Mouse (Mus musculus) c-Kit-positive CD71-positive TER-119-positive erythroid progenitor cells, embryonic 14.5 days (primary cell): ENCODE data around the gene Cdk19.

Source experiments
- DNase-seq: peaks from one replicate; pipeline ENCODE4 v3.0.0-alpha.2; 2013; ENCODE audit warnings: low spot score

The Cdk19 gene

DNA sequence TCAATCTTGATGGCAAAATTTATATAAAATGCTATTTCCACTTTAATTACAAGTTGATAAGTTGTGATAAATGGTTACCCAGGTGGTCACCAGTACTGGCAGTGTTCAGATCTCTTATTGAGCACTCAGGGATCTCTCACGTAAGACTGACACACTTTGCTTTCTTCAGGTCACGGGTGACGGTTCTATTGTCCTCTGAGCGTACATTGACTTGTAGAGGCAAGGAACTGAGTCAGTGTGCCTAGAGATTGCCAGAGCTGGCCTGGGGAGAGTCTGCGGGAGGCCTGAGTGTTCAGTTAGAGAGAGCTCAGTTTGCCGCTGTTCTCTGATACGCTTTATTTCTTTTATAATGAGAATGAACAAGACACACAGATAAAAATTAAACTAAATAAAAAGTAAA is 104.0 kb downstream of the Cdk19 start:
- no peak for DNase-seq

DNA sequence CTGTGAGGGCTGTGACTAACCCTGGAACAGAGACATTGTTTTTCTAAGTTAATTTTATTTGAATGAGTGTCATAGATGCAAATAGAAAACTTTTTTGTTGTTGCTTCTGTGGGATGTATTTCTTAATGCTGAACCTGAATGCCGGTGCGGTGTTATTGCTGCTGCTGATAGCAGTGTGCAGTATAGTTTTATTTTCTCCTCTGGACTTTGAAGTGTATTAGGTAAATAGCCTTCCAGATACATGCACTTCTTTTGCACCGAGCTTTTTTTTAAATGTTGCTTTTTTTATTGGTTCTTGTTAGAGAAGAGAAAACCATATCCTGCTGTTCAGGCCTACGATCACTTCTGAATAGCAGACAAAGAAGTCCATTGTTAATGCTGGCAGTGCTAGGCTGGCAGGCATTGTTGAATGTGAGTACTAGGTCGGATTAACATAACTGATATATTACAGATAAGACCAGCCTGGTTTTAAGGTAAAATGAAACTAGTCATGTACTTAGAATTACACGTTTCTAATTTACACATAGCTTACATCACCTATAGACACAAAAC is 104.5 kb downstream of the Cdk19 start:
- no peak for DNase-seq

- DNase-seq: no peak
Observed at GRCm38 (mm10) chr10:40444586-40444985, 105.2 kb downstream of the Cdk19 start.

DNA sequence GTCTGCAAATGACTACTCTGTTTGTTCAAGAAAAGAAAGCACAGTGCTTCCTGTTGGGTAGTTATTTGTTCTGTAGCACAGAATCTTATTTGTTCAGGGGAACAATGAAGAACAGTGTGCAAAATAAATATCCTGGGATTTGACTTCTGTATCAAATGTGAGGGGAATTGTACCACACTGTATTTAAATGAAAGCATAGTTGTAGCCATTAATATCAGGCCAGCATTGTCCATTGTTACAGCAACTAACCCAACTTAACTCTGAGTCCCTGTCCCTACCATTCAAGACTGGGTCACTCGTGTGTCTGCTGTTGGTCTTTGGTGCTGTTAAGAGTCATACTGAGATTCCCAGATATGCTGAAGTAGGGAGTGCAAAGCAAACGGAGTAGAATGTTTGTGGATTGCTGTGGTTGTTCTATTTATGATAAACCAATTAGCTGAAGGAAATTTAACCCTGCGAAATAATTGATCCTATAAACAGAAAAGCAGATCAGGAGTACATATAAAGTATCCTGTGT is 106.8 kb downstream of the Cdk19 start:
- no peak for DNase-seq

- DNase-seq: no peak
Observed at GRCm38 (mm10) chr10:40446630-40447029, 107.3 kb downstream of the Cdk19 start.

DNA sequence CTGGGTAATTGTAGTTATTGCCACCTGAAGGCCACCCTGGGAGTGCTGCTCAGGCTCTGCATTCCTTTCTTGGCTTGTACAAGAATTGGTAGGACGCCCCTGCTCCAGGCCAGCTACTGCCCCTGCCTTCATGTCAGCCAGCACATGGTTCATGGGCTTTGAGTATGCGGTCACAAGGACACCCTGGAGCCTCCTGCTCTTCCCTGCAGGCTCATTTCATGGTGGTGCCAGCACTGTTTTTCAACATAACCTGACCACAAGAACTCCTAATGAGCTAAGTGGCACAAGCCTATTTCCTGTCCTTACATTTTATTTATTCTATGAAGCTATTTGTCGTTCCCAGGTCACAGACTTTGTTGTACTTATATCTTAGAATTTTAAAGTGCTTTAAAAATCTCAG is 107.9 kb downstream of the Cdk19 start:
- DNase-seq: no peak

- DNase-seq: no peak
Observed at GRCm38 (mm10) chr10:40447921-40448320, 108.6 kb downstream of the Cdk19 start.

DNA sequence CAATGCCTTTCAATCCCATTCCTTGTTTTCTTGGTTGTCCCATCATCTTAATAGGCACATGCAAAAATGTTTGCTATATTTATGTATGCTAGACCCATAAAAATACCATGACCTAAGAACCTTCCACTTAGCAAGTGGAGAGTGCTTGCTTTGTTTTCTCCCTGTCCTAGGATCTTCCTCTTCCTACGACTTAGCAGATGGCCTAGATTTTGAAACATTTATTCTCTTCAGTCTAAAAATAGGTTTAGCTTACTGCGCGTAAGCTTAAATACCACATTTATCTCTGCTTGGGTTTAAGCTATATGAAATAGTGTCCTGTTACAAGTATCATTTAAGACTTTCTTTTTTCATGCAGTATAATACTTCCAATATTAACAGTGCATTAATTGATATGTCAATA is 109.1 kb downstream of the Cdk19 start:
- no peak for DNase-seq

DNA sequence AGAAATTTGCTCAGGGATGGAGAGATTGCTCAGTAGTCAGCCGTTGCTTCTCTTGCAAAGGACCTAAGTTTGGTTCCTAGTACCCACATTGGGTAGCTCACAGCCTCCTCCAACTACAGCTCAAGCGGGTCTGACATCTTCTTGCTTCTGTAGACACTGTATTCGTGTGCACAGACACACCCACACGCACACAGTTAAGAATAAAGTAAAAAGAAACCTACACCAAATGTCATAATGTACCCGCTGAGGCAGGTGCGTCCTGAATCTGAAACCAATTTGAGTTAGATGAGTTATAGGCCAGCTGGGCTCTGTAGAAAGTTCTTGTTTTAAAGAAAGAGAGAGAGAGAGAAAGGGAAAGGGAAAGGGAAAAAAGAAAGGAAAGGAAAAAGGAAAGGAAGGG is 110.2 kb downstream of the Cdk19 start:
- DNase-seq: no peak

GRCm38 (mm10) chr10:40450171-40450570 is 110.8 kb downstream of the Cdk19 start:
- no peak for DNase-seq

- DNase-seq: no peak
Observed at GRCm38 (mm10) chr10:40457116-40457515, 117.8 kb downstream of the Cdk19 start.

- DNase-seq: no peak
Observed at GRCm38 (mm10) chr10:40459141-40459540, 119.8 kb downstream of the Cdk19 start.

DNA sequence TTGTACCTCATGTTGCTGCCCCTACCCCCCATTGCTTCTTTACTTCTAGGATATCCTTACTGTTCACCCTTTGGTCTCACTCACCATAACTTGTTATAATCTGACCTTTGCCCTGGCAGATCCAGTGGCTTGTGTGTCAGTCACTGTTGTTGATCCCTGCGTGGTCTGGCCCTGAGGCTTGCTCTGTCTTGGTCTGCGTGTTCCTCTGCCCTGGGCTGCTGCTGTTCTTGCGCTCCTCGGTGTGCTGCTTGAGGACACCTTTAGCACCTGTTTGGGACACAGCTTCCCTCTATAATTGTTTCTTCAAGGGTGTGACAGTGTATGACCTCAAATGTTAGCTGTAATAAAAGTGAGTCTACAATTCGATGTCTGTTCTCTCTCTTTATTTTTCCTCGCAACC is 122.0 kb downstream of the Cdk19 start:
- DNase-seq: no peak

- no peak for DNase-seq
Observed at GRCm38 (mm10) chr10:40462257-40462656, 122.9 kb downstream of the Cdk19 start.

DNA sequence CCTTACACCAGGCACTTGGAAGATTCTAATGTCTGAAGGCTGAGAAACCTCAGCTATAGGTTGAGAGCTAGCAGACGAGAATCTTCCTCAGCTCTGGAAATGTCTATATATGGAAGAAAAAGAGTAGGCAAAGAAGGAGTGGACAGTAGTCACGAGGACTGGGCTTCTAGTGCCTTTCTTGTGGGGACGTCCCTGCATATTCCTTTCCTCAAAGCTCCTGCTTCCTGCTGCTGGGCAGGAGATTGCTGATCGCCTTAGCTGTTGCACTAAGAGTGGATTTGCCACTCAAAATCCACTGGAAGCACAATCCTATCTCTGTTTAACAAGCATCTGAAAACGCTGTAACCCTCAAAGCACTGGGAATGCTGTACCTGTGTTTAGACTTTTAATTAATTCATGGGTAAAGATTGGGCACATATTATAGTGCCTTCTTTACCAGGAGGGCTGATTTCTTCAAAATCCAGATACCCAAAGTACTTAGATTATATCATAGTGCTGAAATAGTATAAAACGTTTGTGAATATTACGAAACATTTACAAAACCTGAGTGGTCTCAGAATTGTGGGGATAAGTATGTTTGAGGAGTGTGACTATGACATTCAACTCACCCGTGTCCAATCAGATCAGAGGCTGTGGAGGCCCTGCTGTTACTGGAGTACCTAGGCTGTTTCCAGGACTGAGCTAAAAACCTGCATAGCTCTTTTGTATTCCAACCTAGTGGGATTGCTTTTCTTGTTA is 128.0 kb downstream of the Cdk19 start:
- DNase-seq: no peak

DNA sequence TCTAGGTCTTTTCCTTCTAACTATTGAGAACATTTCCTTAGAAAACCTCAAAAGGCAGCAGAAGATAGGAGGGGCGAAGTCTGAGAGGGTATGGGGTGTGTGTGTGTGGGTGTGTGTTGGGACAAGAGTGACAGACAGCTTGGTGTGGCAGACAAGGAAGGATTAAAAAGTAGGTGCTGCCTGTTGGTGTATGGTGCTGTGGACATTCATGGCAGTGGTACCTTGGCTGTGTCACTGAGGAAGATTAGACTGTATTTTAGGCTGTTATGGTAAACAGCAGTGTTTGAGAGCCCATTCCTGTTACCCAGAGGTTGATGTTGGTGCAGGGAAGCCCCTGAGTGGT is 128.5 kb downstream of the Cdk19 start:
- DNase-seq: no peak

DNA sequence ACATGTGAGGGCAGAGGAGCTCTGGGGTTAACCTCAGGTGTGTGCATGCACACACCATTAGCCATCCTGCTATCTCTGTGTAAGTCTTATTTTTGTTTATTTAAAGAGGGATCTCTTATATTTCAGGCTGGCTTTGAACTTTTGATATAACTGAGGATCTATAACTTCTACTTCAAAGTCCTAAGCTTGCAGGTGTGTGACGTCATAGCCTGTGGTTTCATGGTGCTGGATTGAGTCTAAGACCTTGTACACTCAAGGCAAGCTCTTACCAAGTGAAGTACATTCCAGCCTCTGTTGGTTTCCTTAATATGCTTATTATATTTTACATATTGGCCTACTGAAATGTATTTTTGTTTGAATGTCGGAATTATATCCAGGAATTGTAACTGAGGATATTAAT is 129.8 kb downstream of the Cdk19 start:
- no peak for DNase-seq

DNA sequence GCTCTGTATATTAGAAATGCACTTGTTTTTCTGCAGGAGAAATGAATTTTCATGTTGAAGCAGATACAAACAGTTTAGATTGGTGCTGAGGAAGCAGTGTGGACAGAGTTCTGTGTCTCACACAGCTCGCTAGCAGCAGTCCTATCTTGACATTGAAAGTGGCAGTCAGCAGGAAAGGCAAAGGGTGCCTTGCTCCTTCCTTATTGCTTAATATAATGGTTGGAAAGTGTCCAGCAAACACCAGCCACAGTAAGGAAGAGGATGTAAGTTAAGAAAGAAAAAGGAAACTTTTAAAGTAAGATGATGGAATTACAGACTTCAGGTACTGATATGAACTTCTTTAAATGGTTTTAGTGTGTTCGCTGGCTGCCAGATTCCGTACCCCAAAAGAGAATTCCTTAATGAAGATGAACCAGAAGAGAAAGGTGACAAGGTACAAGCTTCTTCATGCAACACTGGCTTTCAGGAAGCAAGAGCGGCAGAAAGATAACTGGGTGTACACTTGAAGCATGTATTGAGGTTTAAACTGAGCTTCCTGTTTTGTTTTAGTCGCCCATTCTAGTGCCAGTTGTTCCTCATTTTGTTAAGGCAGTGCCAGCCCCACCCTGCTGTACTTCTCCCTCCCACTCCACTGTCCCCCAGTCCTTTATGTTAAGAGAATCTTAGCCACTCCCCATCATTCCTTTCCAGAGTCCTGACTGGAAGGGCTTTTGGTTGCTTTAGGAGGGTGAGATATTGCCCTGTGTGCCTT is 137.3 kb downstream of the Cdk19 start:
- no peak for DNase-seq

DNA sequence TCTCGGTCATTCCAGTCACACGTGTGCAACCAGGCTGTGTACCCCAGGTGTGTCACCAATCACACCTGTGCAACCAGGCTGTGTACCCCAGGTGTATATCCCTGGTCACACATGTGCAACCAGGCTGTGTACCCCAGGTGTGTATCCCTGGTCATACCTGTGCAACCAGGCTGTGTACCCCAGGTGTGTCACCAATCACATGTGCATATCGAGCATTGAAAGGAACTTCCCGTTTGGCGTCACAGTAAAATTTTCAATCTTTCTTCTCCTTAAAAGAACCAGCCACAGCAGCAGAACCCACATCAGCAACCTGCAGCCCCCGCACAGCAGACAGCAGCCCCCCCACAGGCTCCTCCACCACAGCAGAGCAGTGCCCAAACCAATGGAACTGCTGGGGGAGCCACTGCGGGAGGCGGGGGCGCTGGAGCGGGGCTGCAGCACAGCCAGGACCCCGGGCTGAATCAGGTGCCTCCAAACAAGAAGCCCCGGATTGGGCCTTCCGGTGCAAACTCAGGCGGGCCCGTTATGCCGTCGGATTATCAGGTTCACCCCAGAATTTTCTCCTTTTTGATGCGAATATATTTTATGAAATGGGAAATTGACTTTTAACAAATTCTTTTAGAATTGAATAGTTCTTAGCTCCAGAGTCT is 138.2 kb downstream of the Cdk19 start:
- no peak for DNase-seq

DNA sequence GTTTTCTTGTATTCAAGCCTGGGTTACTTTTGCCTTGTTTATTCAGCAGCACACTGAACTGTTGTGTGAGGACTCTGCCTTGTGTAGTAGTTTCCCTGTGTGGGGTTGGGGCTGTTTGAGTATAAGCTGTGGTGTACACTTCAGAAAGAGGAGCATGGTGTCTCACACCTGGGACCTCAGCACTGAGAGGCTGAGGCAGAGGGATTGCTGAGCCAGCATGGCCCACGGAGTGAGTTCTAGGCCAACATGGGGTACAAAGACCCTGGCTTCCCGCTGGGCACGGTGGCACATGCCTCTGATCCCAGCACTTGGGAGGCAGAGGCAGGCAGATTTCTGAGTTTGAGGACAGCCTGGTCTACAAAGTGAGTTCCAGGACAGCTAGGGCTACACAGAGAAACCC is 139.3 kb downstream of the Cdk19 start:
- no peak for DNase-seq

GRCm38 (mm10) chr10:40479216-40479615 is 139.9 kb downstream of the Cdk19 start:
- DNase-seq: no peak

DNA sequence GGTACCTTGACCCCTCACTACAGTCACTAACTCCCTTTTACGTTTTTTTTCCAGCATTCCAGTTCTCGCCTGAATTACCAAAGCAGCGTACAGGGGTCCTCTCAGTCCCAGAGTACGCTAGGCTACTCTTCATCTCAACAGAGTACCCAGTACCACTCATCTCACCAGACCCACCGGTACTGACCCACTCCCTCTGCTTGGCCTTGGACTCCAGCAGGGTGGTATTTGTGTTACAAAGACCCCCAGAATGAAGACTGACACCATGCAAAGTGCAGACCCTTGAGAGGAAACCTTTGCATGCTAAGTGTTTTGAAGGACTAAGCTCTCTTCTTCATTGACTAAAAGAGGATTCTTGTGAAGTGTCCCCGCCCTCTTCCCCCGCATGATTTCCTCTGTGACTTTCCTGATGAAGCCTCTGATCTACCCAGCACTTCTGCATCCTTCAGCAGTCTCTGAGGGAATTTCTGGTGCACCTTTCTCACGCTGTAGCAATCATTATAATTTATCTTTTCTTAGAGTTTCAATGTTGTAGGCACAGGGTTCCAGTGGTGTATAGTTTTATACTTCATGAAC is 140.3 kb downstream of the Cdk19 start:
- no peak for DNase-seq
